Mouse (Mus musculus): ENCODE measurements around the gene BC024978. TPM values are rescaled to one million over a fixed set of nuclear protein-coding genes. Genes with fewer than 3 reads are reported as not detected.
A peak's percentile ranks its signal among the peaks of the same experiment; 100 is the strongest.

Gene BC024978
- total and polyA plus RNA-seq, 3 experiments = 1.6 to 9.4 (median 1.7) TPM

GRCm38 (mm10) chr7:27164112-27164947 lies 31.3 kb upstream of the BC024978 start (continued):
- no peak for TF ChIP-seq KAT2A (IDR thresholded peaks at IDR 0.05; ENCODE audit: insufficient replicate concordance, low read length)
- peak; percentile 91 for TF ChIP-seq SIN3A (IDR thresholded peaks at IDR 0.05; ENCODE audit: low read length)
- TF ChIP-seq TCF12 (IDR thresholded peaks at IDR 0.05; ENCODE audit: low read depth, low read length) = no peak
- TF ChIP-seq ELF1 (IDR thresholded peaks at IDR 0.05; ENCODE audit: low read depth, low read length) = peak; percentile 10; the same call in 1 of the 2 replicates
- peak; percentile 75 for TF ChIP-seq HCFC1 (IDR thresholded peaks at IDR 0.05; ENCODE audit: low read depth, low read length)
- TF ChIP-seq IRF4 (IDR thresholded peaks at IDR 0.05; ENCODE audit: low read depth, low read length) = no peak
- no peak for TF ChIP-seq CTCF (conservative IDR thresholded peaks at IDR 0.05 in 1 of 2, IDR thresholded peaks at IDR 0.05 in 1 of 2; ENCODE audit: low read depth in 2 of 2, low read length in 2 of 2)
- TF ChIP-seq USF2 (conservative IDR thresholded peaks at IDR 0.05; ENCODE audit: low read depth, low read length) = peak; percentile 52; the same call in 1 of the 2 replicates
- no peak for TF ChIP-seq JUN (IDR thresholded peaks at IDR 0.05; ENCODE audit: insufficient read depth, low read depth, low read length)
- TF ChIP-seq EP300 (IDR thresholded peaks at IDR 0.05; ENCODE audit: low read length) = no peak
- 0 out of 2 replicates have a peak, but pooled peaks have one; percentile 14 for TF ChIP-seq CHD1 (IDR thresholded peaks at IDR 0.05; ENCODE audit: low read depth, low read length)

DNA sequence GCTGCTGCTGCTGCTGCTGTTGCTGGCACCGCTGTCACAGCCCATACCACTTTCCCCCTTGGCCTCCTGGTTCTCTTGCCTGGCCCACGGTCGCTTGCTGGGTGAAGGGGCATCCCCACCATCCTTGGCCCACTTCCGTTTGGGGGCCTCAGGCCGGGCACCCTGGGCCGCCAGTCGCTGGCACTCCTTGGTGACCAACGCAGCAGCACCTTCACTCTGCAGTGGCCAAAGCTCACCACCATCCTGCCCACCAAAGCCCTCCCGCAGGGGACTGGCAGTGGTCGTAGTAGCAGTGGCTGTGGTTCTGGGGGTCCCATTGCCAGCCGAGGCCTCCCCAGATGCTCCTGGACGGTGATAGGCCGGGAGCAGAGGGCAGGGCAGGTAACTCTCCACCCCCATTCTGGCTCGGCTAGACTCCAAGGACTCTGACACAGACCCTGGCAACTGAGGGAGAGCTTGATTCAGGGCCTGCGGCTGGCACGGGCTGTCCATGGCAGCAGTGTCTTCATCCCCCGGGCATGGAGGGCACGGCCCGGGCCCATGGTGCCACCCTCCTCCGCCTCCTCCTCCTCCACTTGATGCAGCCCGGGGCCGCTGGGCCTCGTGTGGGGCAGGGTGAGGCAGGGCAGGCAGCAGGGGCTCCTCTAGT lies 30.4 kb upstream of the BC024978 start:
- dilution Hi-C loops (cut with MboI; ENCODE audit: extremely low pct_ligation_motif_present, extremely low pct_unique_long_range_greater_than_20kb, low sequenced_read_pairs) = no loop called here
- Histone ChIP-seq H3K9me3 (replicated peaks; ENCODE audit: low read length) (no peaks in the 10 kb centered on the region), H3K27me3 (replicated peaks) (no peaks in the 10 kb centered on the region), H3K4me1 (ENCODE audit: control insufficient read depth in 1 of 2, insufficient read depth in 2 of 2) (peaks cover 43 to 63% of the 10 kb centered on the region in 2 experiments), H3K27ac (ENCODE audit: insufficient read depth, low read depth) (peak overlapping the region; percentile 98), H3K4me2 (ENCODE audit: insufficient read depth, low read depth, poor library complexity, severe bottlenecking) (peak overlapping the region; percentile 77), H3K36me3 (replicated peaks in 1 of 2; ENCODE audit: control insufficient read depth in 1 of 2, insufficient read depth in 1 of 2, low read length in 1 of 2) (peaks cover 15 to 59% of the 10 kb centered on the region in 2 experiments), H3K9ac (ENCODE audit: insufficient read depth, low read depth) (peak overlapping the region; percentile 90), H3K4me3 (replicated peaks in 1 of 3; ENCODE audit: low read depth in 2 of 3, low read length in 2 of 3, poor library complexity in 1 of 3) (peak overlapping the region; percentile 86 to 98 (median 92)), H3K79me2 (replicated peaks; ENCODE audit: control insufficient read depth, extremely low read depth, insufficient read depth, poor library complexity, severe bottlenecking) (peaks cover 48% of the 10 kb centered on the region)
- TF ChIP-seq RCOR1 (conservative IDR thresholded peaks at IDR 0.05; ENCODE audit: low read depth, low read length) (0 out of 2 replicates have a peak, but pooled peaks have one; percentile 7), CTCF (conservative IDR thresholded peaks at IDR 0.05 in 1 of 2, IDR thresholded peaks at IDR 0.05 in 1 of 2; ENCODE audit: low read depth in 2 of 2, low read length in 2 of 2) (no peak), CHD2 (IDR thresholded peaks at IDR 0.05; ENCODE audit: low read length) (no peak), E2F4 (IDR thresholded peaks at IDR 0.05; ENCODE audit: insufficient replicate concordance, low read depth, low read length) (no peak), RAD21 (IDR thresholded peaks at IDR 0.05; ENCODE audit: low read depth, low read length) (no peak), USF1 (IDR thresholded peaks at IDR 0.05; ENCODE audit: low read depth, low read length) (no peak), ZMIZ1 (IDR thresholded peaks at IDR 0.05; ENCODE audit: low read depth, low read length) (0 out of 2 replicates have a peak, but pooled peaks have one; percentile 25), NRF1 (IDR thresholded peaks at IDR 0.05; ENCODE audit: low read depth, low read length) (no peak), MAZ (IDR thresholded peaks at IDR 0.05; ENCODE audit: low read depth, low read length) (no peak), KAT2A (IDR thresholded peaks at IDR 0.05; ENCODE audit: insufficient replicate concordance, low read length) (no peak), MAFK (IDR thresholded peaks at IDR 0.05; ENCODE audit: insufficient replicate concordance, low read length) (no peak), IRF4 (IDR thresholded peaks at IDR 0.05; ENCODE audit: low read depth, low read length) (no peak), MYC (IDR thresholded peaks at IDR 0.05; ENCODE audit: low read depth, low read length) (no peak), JUND (conservative IDR thresholded peaks at IDR 0.05; ENCODE audit: low read depth, low read length) (no peak), SMC3 (IDR thresholded peaks at IDR 0.05; ENCODE audit: low read depth, low read length) (no peak), USF2 (conservative IDR thresholded peaks at IDR 0.05; ENCODE audit: low read depth, low read length) (no peak), JUN (IDR thresholded peaks at IDR 0.05; ENCODE audit: insufficient read depth, low read depth, low read length) (no peak), MXI1 (IDR thresholded peaks at IDR 0.05; ENCODE audit: low read depth, low read length) (0 out of 2 replicates have a peak, but pooled peaks have one; percentile 34)
- no peak for DNase-seq (ENCODE audit: extremely low read depth)
- in situ Hi-C loops (cut with MboI; ENCODE audit: low pct_ligation_motif_present, low pct_unique_long_range_greater_than_20kb, low sequenced_read_pairs) = no loop called here

Data from CH12.LX (cell line).